Mouse (Mus musculus) heart, embryonic 10.5 days (tissue): ENCODE measurements around the gene Syn2. TPM values are rescaled to one million over a fixed set of nuclear protein-coding genes. Genes with fewer than 3 reads are reported as not detected.

ENCODE experiments used
- DNase-seq: peaks from one replicate; pipeline ENCODE4 v3.0.0-alpha.2; 2017; ENCODE audit warnings: low spot score
- H3K27ac ChIP-seq: fragments of 300-500 bp; sonication (generic); 2 replicates; pipeline ENCODE4 v1.5.1; 2016; ENCODE audit warnings: mild to moderate bottlenecking
- H3K27me3 ChIP-seq: fragments of 300-500 bp; sonication (generic); 2 replicates; pipeline ENCODE4 v1.6.1; 2016; ENCODE audit warnings: mild to moderate bottlenecking; ENCODE audit not compliant: poor library complexity, insufficient read depth, severe bottlenecking
- H3K36me3 ChIP-seq: fragments of 300-500 bp; sonication (generic); 2 replicates; pipeline ENCODE4 v1.6.1; 2016; ENCODE audit warnings: mild to moderate bottlenecking, moderate library complexity
- H3K4me1 ChIP-seq: fragments of 300-500 bp; sonication (generic); 2 replicates; pipeline ENCODE4 v1.6.1; 2016; ENCODE audit warnings: mild to moderate bottlenecking
- H3K4me3 ChIP-seq: fragments of 300-500 bp; sonication (generic); 2 replicates; pipeline ENCODE4 v1.5.1; 2016; ENCODE audit warnings: mild to moderate bottlenecking, moderate library complexity
- H3K9me3 ChIP-seq: fragments of 300-500 bp; sonication (generic); 2 replicates; pipeline ENCODE4 v1.6.1; 2016; ENCODE audit warnings: mild to moderate bottlenecking, moderate library complexity
- WGBS: fragments of 180-500 bp; shearing (Covaris S2); methylation state at CpG from one replicate; pipeline ENCODE4 v1.1.7; 2016; 5-methylcytosine and 5-hydroxymethylcytosine counted together
- polyA plus RNA-seq: library from polyadenylated mRNA; unstranded; fragments of >200 nt; fragmentation: Nextera tagmentation; extraction: Ambion mirVana; gene quantifications from 2 replicates; pipeline ENCODE4 v1.2.1, GENCODE M21; 2016

The Syn2 gene
- polyA plus RNA-seq, 1 experiment from 2014 or later: 0.49 TPM

DNA sequence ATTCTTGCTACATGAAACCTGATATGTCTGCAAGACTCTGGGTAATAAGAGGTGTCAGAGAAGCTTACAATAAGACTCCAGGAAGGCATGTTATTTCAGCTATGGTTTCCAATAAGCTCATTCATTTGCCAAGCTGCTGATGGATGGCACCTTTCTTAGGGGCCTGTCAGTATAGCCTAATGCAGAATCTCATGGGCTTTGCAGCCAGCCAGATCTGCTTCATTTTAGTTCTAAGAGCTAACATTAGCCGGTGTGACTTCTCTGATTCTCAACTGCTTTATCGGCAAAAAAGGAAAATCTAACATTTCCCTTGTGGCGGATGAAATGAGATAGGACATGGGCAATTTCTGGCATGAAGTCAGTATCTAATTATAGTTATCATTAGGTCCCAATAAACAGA lies 7.9 kb upstream of the Syn2 start:
- Histone ChIP-seq H3K27me3 (peaks cover 9% of the 10 kb centered on the region; the same call in 1 of the 2 replicates), H3K36me3 (no peaks in the 10 kb centered on the region), H3K4me3 (no peak overlapping the region), H3K9me3 (no peaks in the 10 kb centered on the region), H3K27ac (no peak overlapping the region), H3K4me1 (peaks cover 7% of the 10 kb centered on the region)
- 70% methylated on average over 3 of the region's 3 CpGs for WGBS
- DNase-seq: no peak

DNA sequence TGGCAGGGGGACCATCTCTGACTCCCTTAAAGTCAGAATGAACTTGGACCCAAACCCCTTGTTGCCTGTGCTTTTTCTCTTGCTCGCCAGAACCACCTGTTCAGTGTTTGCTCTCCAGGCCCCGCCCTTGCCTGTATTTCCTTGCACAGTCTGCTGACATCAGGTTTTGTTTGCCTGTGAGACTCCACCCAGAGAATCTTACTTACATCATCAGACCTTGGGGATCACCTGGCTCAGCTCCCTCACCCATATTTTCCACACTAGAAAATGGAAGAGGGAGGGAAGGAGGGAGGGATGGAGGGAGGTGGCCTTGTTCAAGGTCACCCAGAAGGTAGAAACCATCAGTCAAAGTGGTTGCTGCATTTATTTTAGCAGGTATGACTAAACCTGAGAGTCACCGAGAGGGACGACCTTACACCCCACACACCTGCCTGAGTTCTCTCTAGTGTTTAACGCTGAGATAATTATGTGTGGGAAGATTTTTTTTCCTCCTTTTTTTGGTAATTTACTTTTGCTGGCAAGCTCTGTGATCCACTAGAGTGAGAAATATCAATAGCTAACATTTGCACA lies 7.4 kb upstream of the Syn2 start:
- peaks cover 4% of the 10 kb centered on the region; the same call in 1 of the 2 replicates for H3K27me3 ChIP-seq
- WGBS: 79% methylated on average over 5 of the region's 5 CpGs
- peaks cover 7% of the 10 kb centered on the region for H3K4me1 ChIP-seq
- no peaks in the 10 kb centered on the region for H3K36me3 ChIP-seq
- H3K4me3 ChIP-seq: no peak overlapping the region
- H3K27ac ChIP-seq: no peak overlapping the region
- no peaks in the 10 kb centered on the region for H3K9me3 ChIP-seq
- no peak for DNase-seq

GRCm38 (mm10) chr6:115135332-115135649 lies 589 bp downstream of the Syn2 start:
- H3K27me3 ChIP-seq: peaks cover 56% of the 10 kb centered on the region
- H3K4me1 ChIP-seq: peaks cover 13% of the 10 kb centered on the region
- H3K9me3 ChIP-seq: no peaks in the 10 kb centered on the region
- H3K4me3 ChIP-seq: peak overlapping the region; percentile 78
- H3K36me3 ChIP-seq: no peaks in the 10 kb centered on the region
- peak overlapping the region; percentile 72 for H3K27ac ChIP-seq
- 4% methylated on average over 27 of the region's 27 CpGs for WGBS
- DNase-seq: no peak

DNA sequence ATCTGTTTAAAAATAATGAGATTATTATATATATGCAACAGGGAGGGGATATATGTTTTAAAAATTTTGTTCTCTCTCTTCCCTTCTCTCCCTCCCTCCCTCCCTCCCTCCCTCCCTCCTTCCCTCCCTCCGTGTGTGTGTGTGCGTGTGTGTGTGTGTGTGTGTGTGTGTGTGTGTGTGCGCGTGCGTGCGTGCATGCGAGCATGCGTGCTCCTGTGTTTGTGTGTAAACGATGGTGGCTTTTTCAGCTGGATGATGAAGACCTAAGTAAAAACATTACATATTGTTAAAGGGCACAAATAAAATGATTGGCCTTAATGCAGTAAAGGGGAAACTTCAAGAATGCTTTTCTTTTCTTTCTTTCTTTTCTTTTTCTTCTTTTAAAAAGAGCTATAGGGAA lies 1.5 kb downstream of the Syn2 start:
- 72% methylated on average over 9 of the region's 9 CpGs for WGBS

DNA sequence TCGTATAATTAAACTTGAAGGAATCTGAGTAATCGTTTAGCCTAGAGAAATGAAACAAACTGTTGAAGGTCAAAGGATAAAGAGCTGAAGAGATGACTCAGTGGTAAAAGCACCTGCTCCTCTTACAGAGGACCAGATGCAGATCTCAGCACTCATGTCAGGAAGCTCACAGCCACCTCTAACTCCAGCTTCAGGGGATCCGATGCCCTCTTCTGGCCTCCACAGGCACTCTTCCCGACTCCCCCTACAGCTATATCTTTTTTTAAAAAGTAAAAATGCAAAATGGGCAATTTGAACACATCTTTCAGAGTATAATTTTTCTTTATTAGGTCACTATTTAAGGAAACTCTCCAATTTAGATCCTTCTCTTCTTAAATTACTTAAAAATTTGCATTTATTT lies 6.7 kb downstream of the Syn2 start:
- H3K4me3 ChIP-seq: no peak overlapping the region
- no peak for DNase-seq
- no peaks in the 10 kb centered on the region for H3K4me1 ChIP-seq
- H3K36me3 ChIP-seq: no peaks in the 10 kb centered on the region
- no peaks in the 10 kb centered on the region for H3K9me3 ChIP-seq
- H3K27ac ChIP-seq: no peak overlapping the region
- H3K27me3 ChIP-seq: peaks cover 17% of the 10 kb centered on the region
- WGBS: 55% methylated on average over 4 of the region's 4 CpGs

More for the DNA sequence above, 1.5 kb downstream of the Syn2 start:
- Histone ChIP-seq H3K36me3 (no peaks in the 10 kb centered on the region), H3K9me3 (no peaks in the 10 kb centered on the region), H3K4me3 (no peak overlapping the region), H3K27me3 (peaks cover 56% of the 10 kb centered on the region), H3K27ac (no peak overlapping the region), H3K4me1 (peaks cover 13% of the 10 kb centered on the region)
- no peak for DNase-seq

- Histone ChIP-seq H3K4me1 (no peaks in the 10 kb centered on the region), H3K27ac (no peak overlapping the region), H3K4me3 (no peak overlapping the region), H3K9me3 (no peaks in the 10 kb centered on the region), H3K27me3 (peaks cover 6% of the 10 kb centered on the region; the same call in 1 of the 2 replicates), H3K36me3 (no peaks in the 10 kb centered on the region)
- WGBS: 67% methylated on average over 4 of the region's 4 CpGs
- DNase-seq: no peak
Observed at GRCm38 (mm10) chr6:115161175-115161574, 26.5 kb downstream of the Syn2 start.

- no peaks in the 10 kb centered on the region for H3K9me3 ChIP-seq
- no peaks in the 10 kb centered on the region; the same call in 1 of the 2 replicates for H3K27me3 ChIP-seq
- no peak overlapping the region for H3K27ac ChIP-seq
- WGBS: 78% methylated on average over 3 of the region's 3 CpGs
- no peaks in the 10 kb centered on the region for H3K4me1 ChIP-seq
- H3K4me3 ChIP-seq: no peak overlapping the region
- no peak for DNase-seq
- no peaks in the 10 kb centered on the region for H3K36me3 ChIP-seq
Observed at GRCm38 (mm10) chr6:115165863-115166470, 31.3 kb downstream of the Syn2 start.

DNA sequence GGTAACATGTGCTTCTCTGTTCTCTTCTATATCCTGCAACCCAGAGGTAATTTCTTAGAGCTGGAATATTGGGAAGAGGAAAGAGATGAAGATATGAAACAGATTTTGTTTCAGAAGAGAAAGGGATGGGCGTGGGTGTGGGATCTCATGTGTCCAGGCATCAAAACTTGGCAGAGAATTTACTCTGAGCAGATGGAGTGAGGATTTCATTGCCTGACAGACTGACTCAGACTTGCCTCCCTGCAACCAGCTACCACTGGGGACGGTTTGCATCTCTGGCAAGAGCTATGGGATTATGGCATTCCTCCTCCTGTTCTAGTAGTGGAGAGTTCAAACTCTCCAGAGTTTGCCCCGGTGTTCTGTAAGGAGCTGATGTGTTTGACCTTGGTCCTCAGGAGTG lies 34.2 kb downstream of the Syn2 start:
- Histone ChIP-seq H3K4me1 (no peaks in the 10 kb centered on the region), H3K27ac (no peak overlapping the region), H3K9me3 (no peaks in the 10 kb centered on the region), H3K36me3 (no peaks in the 10 kb centered on the region), H3K4me3 (no peak overlapping the region), H3K27me3 (no peaks in the 10 kb centered on the region; the same call in 1 of the 2 replicates)
- WGBS: 54% methylated on average over 3 of the region's 3 CpGs
- no peak for DNase-seq

DNA sequence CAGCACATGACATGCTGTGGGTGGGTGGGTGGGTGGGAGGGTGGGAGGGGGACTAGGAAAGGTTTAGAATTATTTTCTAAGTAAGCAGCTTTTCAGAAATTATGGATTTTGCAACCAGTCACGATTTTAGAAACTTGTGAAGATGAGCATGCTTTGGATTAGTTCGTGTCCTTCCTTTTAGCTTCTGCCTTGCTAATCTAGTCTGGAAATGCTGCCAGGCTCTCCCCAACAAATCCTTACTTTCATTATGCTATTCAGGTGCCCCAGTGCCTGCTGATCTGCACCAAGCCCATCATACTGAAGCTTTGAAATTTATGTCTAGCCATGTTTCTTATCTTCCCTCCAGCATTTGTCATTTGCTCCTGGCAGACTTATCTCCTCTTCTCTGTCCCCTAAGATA lies 34.8 kb downstream of the Syn2 start:
- Histone ChIP-seq H3K27ac (no peak overlapping the region), H3K4me1 (no peaks in the 10 kb centered on the region), H3K36me3 (no peaks in the 10 kb centered on the region), H3K4me3 (no peak overlapping the region), H3K9me3 (no peaks in the 10 kb centered on the region), H3K27me3 (no peaks in the 10 kb centered on the region; the same call in 1 of the 2 replicates)
- WGBS: 64% methylated on average over 2 of the region's 2 CpGs
- no peak for DNase-seq

DNA sequence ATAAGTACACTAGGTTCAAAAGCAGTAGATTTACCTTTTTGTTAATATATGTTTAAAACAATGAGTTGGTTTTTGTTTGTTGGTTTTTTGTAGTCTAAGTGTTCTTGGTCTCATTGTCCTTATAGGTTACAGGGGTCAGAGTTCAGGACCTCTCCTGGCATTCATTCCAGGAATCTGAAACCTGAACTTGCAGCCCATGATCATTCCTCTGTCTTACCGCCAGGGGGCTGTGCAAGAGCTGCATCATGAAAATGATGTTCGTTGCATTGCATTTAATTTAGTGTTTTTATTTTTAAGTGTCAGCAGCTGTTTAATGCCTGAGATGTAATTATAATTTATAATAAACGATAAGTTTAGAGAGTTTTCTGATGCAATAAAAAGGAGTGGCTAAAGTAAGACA lies 40.1 kb downstream of the Syn2 start:
- DNase-seq: no peak
- no peaks in the 10 kb centered on the region for H3K36me3 ChIP-seq
- no peak overlapping the region for H3K4me3 ChIP-seq
- H3K27ac ChIP-seq: no peak overlapping the region
- no peaks in the 10 kb centered on the region for H3K4me1 ChIP-seq
- no peaks in the 10 kb centered on the region for H3K9me3 ChIP-seq
- 32% methylated on average over 3 of the region's 3 CpGs for WGBS
- no peaks in the 10 kb centered on the region for H3K27me3 ChIP-seq

DNA sequence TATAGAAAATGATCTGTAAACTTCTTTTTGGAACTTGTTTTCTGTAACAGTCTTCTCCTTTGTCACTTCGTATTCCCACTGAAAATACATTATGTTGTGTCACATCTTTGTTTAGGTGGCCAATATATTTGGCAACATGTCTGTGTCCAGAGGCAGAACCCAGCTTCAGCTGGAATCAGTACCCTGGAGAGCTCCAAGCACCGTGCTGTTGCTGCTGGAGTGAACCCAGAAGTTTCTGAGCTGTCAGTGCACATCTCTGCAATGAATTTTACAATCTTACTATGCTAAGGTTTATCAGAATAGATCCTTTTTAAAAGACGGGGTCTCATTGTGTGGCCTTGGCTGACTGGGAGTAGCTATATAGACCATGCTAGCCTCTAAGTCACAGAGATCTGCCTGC lies 44.1 kb downstream of the Syn2 start:
- Histone ChIP-seq H3K36me3 (no peaks in the 10 kb centered on the region), H3K4me3 (no peak overlapping the region), H3K9me3 (no peaks in the 10 kb centered on the region), H3K27ac (no peak overlapping the region), H3K4me1 (no peaks in the 10 kb centered on the region), H3K27me3 (no peaks in the 10 kb centered on the region)
- DNase-seq: no peak
- WGBS: 24% methylated on average over 3 of the region's 3 CpGs

- H3K9me3 ChIP-seq: no peaks in the 10 kb centered on the region
- H3K4me3 ChIP-seq: no peak overlapping the region
- WGBS: 81% methylated on average over 2 of the region's 2 CpGs
- no peak overlapping the region for H3K27ac ChIP-seq
- DNase-seq: no peak
- no peaks in the 10 kb centered on the region for H3K27me3 ChIP-seq
- H3K36me3 ChIP-seq: no peaks in the 10 kb centered on the region
- no peaks in the 10 kb centered on the region for H3K4me1 ChIP-seq
Observed at GRCm38 (mm10) chr6:115181094-115181493, 46.4 kb downstream of the Syn2 start.

- no peak overlapping the region for H3K27ac ChIP-seq
- no peaks in the 10 kb centered on the region for H3K4me1 ChIP-seq
Observed at GRCm38 (mm10) chr6:115191111-115191510, 56.4 kb downstream of the Syn2 start.

DNA sequence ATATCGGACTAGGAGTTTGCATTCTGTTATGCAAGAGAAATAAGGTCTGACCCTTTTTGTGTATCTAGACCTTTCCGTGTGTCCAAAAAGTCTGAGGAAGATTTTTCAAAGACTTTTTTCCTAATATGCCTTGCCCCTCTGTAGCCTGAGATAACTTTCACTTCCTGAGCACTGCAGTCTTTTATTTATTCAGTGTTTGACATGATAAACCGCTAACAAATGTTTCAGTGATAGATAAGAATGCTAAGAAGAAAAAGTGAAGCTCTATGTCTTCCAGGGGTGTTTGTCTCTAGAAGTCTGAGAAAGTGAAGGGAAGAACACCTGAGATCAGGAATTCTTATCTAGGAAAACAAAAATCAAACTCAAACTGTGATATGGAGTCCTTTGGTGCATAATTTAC lies 66.1 kb downstream of the Syn2 start:
- H3K4me3 ChIP-seq: no peak overlapping the region
- H3K4me1 ChIP-seq: no peaks in the 10 kb centered on the region
- no peak overlapping the region for H3K27ac ChIP-seq
- no peaks in the 10 kb centered on the region for H3K36me3 ChIP-seq
- no peaks in the 10 kb centered on the region for H3K27me3 ChIP-seq
- DNase-seq: no peak
- WGBS: 55% methylated on average over 3 of the region's 3 CpGs
- no peaks in the 10 kb centered on the region for H3K9me3 ChIP-seq

More at GRCm38 (mm10) chr6:115191111-115191510, 56.4 kb downstream of the Syn2 start:
- Histone ChIP-seq H3K9me3 (no peaks in the 10 kb centered on the region), H3K4me3 (no peak overlapping the region), H3K36me3 (no peaks in the 10 kb centered on the region), H3K27me3 (peaks cover 4% of the 10 kb centered on the region; the same call in 1 of the 2 replicates)
- no peak for DNase-seq
- 75% methylated on average over 7 of the region's 7 CpGs for WGBS
